Mouse (Mus musculus): Measurements from ENCODE around the gene Olfr642. TPM values are rescaled to one million over a fixed set of nuclear protein-coding genes. Genes with fewer than 3 reads are reported as not detected.

Olfr642 gene
- polyA plus RNA-seq (2015; fragmentation: Nextera tagmentation; extraction: Ambion mirVana), result not detected in 2 replicates

DNA sequence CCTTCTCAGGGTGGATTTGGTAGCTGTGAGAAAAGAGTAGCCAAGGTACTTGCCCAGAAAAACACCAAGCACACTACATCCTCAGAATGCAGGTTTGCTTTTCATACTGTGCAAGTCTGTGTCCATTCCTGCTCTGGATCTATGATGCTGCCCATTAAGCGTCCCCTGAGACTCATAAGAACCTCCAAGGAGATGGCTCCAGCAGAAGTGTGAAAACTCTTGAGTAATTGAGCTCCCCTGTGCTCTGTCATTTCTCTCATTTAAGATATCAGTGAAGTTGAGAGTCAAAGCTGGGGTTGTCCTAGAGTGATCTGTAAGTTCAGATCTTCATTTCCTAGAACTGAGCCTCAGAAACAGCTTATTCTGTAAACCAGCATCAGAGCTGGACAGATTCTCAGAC is at the start of gene Olfr642:
Olfr642 (minus strand) TSS at position 101 of the 400 bp plus-strand sequence.
- no peaks in the 10 kb centered on the region for H3K9me3 ChIP-seq
- no peak for ATAC-seq (ENCODE audit: low FRiP score)
- no peaks in the 10 kb centered on the region for H3K4me1 ChIP-seq (replicated peaks)
- H3K36me3 ChIP-seq, result no peaks in the 10 kb centered on the region
- 88% methylated on average over 1 of the region's 1 CpGs for WGBS
- no peak within 1 kb of the TSS for H3K4me3 ChIP-seq
- no peak within 1 kb of the TSS for H3K4me2 ChIP-seq
- no peak within 1 kb of the TSS for H3K27ac ChIP-seq
- H3K27me3 ChIP-seq, result no peaks in the 10 kb centered on the region
- H3K9ac ChIP-seq, result no peak within 1 kb of the TSS

DNA sequence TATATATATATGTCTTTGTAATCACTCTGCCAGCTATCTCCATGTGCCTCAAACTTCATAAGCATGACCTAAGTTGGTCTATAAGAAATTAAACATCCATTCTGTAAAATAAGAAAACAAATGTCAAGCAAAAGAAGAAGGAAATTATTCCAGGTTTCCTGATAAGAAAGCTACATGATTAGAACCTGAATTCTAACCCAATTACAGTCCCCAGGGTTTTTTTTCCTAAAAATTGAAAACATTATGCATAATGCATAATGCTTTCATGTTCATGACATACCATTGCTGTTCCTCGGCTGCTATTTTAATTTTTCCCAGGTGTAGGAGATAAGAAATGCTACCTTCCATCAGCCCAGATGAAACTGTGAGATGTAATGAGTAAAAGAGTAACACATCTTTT is 32.9 kb upstream of the Olfr642 start, which contains the start of gene Olfr645:
Olfr645 (minus strand) TSS at position 101 of the 400 bp plus-strand sequence.
- ATAC-seq (ENCODE audit: low FRiP score), result no peak
- H3K36me3 ChIP-seq, result no peaks in the 10 kb centered on the region
- WGBS, result 85% methylated on average over 1 of the region's 1 CpGs
- no peak within 1 kb of the TSS for H3K4me2 ChIP-seq
- no peaks in the 10 kb centered on the region for H3K27me3 ChIP-seq
- H3K4me3 ChIP-seq, result no peak within 1 kb of the TSS
- H3K9me3 ChIP-seq, result no peaks in the 10 kb centered on the region
- H3K9ac ChIP-seq, result no peak within 1 kb of the TSS
- H3K27ac ChIP-seq, result no peak within 1 kb of the TSS
- H3K4me1 ChIP-seq (replicated peaks), result no peaks in the 10 kb centered on the region

- 73% methylated on average over 2 of the region's 2 CpGs for WGBS
- Histone ChIP-seq H3K27me3 (no peaks in the 10 kb centered on the region), H3K9me3 (no peaks in the 10 kb centered on the region), H3K4me1 (replicated peaks) (no peaks in the 10 kb centered on the region), H3K36me3 (no peaks in the 10 kb centered on the region), H3K9ac (no peak within 1 kb of the TSS), H3K27ac (no peak within 1 kb of the TSS), H3K4me2 (no peak within 1 kb of the TSS), H3K4me3 (no peak within 1 kb of the TSS)
- ATAC-seq (ENCODE audit: low FRiP score), result no peak
These were observed 19.3 kb upstream of the Olfr642 start, which contains the start of gene Olfr644 for GRCm38 (mm10) chr7:104071769-104072168. TSS of gene Olfr644 (minus strand) at chr7:104071869.

- no peaks in the 10 kb centered on the region for H3K4me1 ChIP-seq (replicated peaks)
- no peak within 1 kb of the TSS for H3K27ac ChIP-seq
- H3K27me3 ChIP-seq, result no peaks in the 10 kb centered on the region
- H3K4me3 ChIP-seq, result no peak within 1 kb of the TSS
- no peak for ATAC-seq (ENCODE audit: low FRiP score)
- H3K9me3 ChIP-seq, result no peaks in the 10 kb centered on the region
- H3K4me2 ChIP-seq, result no peak within 1 kb of the TSS
- no peak within 1 kb of the TSS for H3K9ac ChIP-seq
- WGBS, result 56% methylated on average over 2 of the region's 2 CpGs
- no peaks in the 10 kb centered on the region for H3K36me3 ChIP-seq
These were observed 8.9 kb upstream of the Olfr642 start, which contains the start of gene 4930516K23Rik for GRCm38 (mm10) chr7:104061345-104061744. TSS of gene 4930516K23Rik (minus strand) at chr7:104061445.

DNA sequence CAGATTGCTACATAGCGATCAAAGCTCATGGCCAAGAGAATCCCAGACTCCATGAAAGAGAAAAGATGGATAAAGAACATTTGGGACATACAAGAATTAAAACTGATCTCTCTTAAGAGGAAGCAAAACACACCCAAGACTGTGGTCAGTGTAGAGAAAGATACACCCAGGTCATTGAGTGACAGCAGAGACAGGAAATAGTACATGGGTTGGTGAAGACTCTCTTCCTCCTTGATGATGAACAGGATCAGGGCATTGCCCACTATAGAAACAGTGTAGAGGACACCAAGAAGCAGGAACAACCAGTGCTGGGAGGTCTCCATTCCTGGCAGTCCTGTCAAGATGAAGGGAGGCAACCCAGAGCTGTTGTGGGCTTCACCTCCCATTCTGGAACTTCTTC is 6.7 kb upstream of the Olfr642 start:
- Histone ChIP-seq H3K27ac (no peak overlapping the region), H3K36me3 (no peaks in the 10 kb centered on the region), H3K9ac (no peak overlapping the region), H3K4me1 (replicated peaks) (no peaks in the 10 kb centered on the region), H3K9me3 (no peaks in the 10 kb centered on the region), H3K27me3 (no peaks in the 10 kb centered on the region), H3K4me2 (no peak overlapping the region), H3K4me3 (no peak overlapping the region)
- WGBS, result 91% methylated on average over 1 of the region's 1 CpGs
- no peak for ATAC-seq (ENCODE audit: low FRiP score)

DNA sequence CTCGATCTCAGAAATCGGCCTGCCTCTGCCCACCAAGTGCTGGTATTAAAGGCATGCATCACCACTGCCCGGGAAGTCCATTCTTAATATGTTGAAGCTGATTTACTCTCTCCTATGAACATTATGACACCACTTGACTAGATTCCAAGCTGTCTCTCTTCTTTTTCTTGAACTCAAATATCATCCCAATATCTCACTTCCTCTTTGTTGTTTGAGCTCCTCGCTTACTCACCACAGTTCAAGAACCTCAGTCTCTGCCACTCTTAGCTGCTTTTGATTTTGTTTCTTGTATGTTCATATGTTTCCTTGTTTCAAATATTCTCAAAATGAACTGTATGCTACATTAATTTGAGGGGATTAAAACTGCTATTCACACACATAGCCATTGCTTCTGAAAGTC is 1.7 kb downstream of the Olfr642 start:
- Histone ChIP-seq H3K27ac (no peak overlapping the region), H3K4me2 (no peak overlapping the region), H3K9ac (no peak overlapping the region), H3K4me1 (replicated peaks) (no peaks in the 10 kb centered on the region), H3K36me3 (no peaks in the 10 kb centered on the region), H3K27me3 (no peaks in the 10 kb centered on the region), H3K4me3 (no peak overlapping the region), H3K9me3 (no peaks in the 10 kb centered on the region)
- WGBS, result 94% methylated on average over 4 of the region's 4 CpGs
- ATAC-seq (ENCODE audit: low FRiP score), result no peak

DNA sequence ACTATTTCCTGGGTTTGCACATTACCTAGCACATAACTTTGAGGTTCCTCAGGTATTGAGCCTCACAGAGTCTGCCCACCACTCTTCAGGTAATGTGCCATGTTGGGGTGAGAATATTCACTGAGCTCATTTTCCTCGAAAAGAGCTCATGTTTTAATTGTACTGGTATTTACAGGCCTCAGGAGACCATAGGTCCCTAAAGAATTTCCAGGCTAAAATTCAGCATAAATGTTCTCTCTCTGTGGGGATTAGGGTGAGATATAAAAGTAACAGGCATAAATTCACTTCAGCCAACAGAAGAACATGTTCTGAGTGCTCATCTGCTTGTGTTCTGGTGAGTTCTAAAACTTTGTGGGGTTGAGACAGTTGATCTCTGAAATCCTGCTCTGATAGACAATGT is 17.3 kb downstream of the Olfr642 start, which contains the start of gene Olfr641:
Olfr641 (plus strand) TSS at position 301 of the 400 bp plus-strand sequence.
- 71% methylated on average over 1 of the region's 1 CpGs for WGBS
- Histone ChIP-seq H3K27me3 (no peaks in the 10 kb centered on the region), H3K36me3 (no peaks in the 10 kb centered on the region), H3K4me1 (replicated peaks) (no peaks in the 10 kb centered on the region), H3K27ac (no peak within 1 kb of the TSS), H3K9me3 (no peaks in the 10 kb centered on the region), H3K9ac (no peak within 1 kb of the TSS), H3K4me3 (no peak within 1 kb of the TSS), H3K4me2 (no peak within 1 kb of the TSS)
- ATAC-seq (ENCODE audit: low FRiP score), result no peak

- Histone ChIP-seq H3K4me3 (no peak overlapping the region), H3K9ac (no peak overlapping the region), H3K4me1 (replicated peaks) (no peaks in the 10 kb centered on the region), H3K27ac (no peak overlapping the region), H3K27me3 (no peaks in the 10 kb centered on the region), H3K4me2 (no peak overlapping the region), H3K9me3 (no peaks in the 10 kb centered on the region), H3K36me3 (no peaks in the 10 kb centered on the region)
- ATAC-seq (ENCODE audit: low FRiP score), result no peak
- WGBS, result 90% methylated on average over 3 of the region's 3 CpGs
These were observed 25.5 kb downstream of the Olfr642 start for GRCm38 (mm10) chr7:104026978-104027377.

DNA sequence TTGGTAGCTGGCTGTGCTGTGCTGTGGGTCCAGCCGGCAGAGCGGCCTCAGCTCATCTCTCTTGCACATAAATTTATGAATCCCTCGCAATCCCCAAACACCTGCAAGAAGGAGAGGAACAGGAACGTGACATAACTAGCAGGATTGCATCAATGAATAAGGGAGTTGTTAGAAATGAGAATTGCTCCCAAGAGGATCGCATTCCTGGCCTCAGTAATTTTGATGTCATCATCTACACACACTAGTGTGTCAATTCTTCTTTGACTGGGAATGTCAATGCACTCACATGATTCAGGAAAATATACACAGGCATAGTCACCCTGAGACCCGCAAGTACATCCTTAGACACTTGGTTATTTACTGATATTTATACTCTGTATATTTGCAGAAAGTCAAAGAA is 27.0 kb downstream of the Olfr642 start, which contains the start of gene Olfr640:
Olfr640 (minus strand) TSS at position 101 of the 400 bp plus-strand sequence.
- Histone ChIP-seq H3K4me3 (no peak within 1 kb of the TSS), H3K36me3 (no peaks in the 10 kb centered on the region), H3K9me3 (no peaks in the 10 kb centered on the region), H3K4me2 (no peak within 1 kb of the TSS), H3K9ac (no peak within 1 kb of the TSS), H3K4me1 (replicated peaks) (no peaks in the 10 kb centered on the region), H3K27me3 (no peaks in the 10 kb centered on the region), H3K27ac (no peak within 1 kb of the TSS)
- WGBS, result 84% methylated on average over 6 of the region's 6 CpGs
- ATAC-seq (ENCODE audit: low FRiP score), result no peak

GRCm38 (mm10) chr7:104021651-104022050 is 30.8 kb downstream of the Olfr642 start:
- no peak for ATAC-seq (ENCODE audit: low FRiP score)
- Histone ChIP-seq H3K9me3 (no peaks in the 10 kb centered on the region), H3K27ac (no peak overlapping the region), H3K4me1 (replicated peaks) (no peaks in the 10 kb centered on the region), H3K4me2 (no peak overlapping the region), H3K9ac (no peak overlapping the region), H3K36me3 (no peaks in the 10 kb centered on the region), H3K4me3 (no peak overlapping the region), H3K27me3 (no peaks in the 10 kb centered on the region)
- WGBS, result 96% methylated on average over 6 of the region's 6 CpGs

DNA sequence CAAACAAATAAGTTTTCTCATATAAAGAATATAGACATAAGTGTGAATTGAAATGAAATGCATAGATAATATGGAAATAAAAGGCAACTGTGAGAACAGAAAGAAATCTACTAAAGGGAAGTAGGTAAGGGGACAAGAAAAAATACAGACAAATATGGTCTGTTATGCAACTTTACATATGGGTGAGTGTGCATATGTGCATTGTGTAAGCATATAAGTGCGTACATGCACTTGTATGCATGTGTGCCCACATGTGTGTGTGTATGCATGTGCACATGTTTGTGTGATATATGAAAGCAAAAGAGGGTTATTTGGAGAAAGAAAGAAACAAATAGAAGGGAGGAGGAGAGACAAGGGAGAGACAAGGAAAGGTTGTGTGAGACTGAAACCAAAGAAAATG is 33.5 kb downstream of the Olfr642 start:
- Histone ChIP-seq H3K4me3 (no peak overlapping the region), H3K27ac (no peak overlapping the region), H3K4me2 (no peak overlapping the region), H3K4me1 (replicated peaks) (no peaks in the 10 kb centered on the region), H3K9ac (no peak overlapping the region), H3K36me3 (no peaks in the 10 kb centered on the region), H3K9me3 (no peaks in the 10 kb centered on the region), H3K27me3 (no peaks in the 10 kb centered on the region)
- ATAC-seq (ENCODE audit: low FRiP score), result no peak
- WGBS, result 97% methylated on average over 1 of the region's 1 CpGs

- H3K36me3 ChIP-seq, result no peaks in the 10 kb centered on the region
- H3K4me1 ChIP-seq (replicated peaks), result no peaks in the 10 kb centered on the region
- ATAC-seq (ENCODE audit: low FRiP score), result no peak
- no peak within 1 kb of the TSS for H3K9ac ChIP-seq
- no peak within 1 kb of the TSS for H3K4me2 ChIP-seq
- no peak within 1 kb of the TSS for H3K4me3 ChIP-seq
- H3K27me3 ChIP-seq, result no peaks in the 10 kb centered on the region
- H3K27ac ChIP-seq, result no peak within 1 kb of the TSS
- no peaks in the 10 kb centered on the region for H3K9me3 ChIP-seq
These were observed 35.3 kb downstream of the Olfr642 start, which contains the start of gene Olfr639 for GRCm38 (mm10) chr7:104017203-104017602. TSS of gene Olfr639 (minus strand) at chr7:104017303.

- H3K36me3 ChIP-seq, result no peaks in the 10 kb centered on the region
- H3K27ac ChIP-seq, result no peak overlapping the region
- H3K4me2 ChIP-seq, result no peak overlapping the region
- no peaks in the 10 kb centered on the region for H3K4me1 ChIP-seq (replicated peaks)
- no peak overlapping the region for H3K9ac ChIP-seq
- no peak overlapping the region for H3K4me3 ChIP-seq
- ATAC-seq (ENCODE audit: low FRiP score), result no peak
- no peaks in the 10 kb centered on the region for H3K27me3 ChIP-seq
- no peaks in the 10 kb centered on the region for H3K9me3 ChIP-seq
These were observed 53.3 kb downstream of the Olfr642 start for GRCm38 (mm10) chr7:103999124-103999523.
